Mouse (Mus musculus) CH12.LX (cell line): ENCODE results near the gene Stt3b. TPM values are rescaled to one million over a fixed set of nuclear protein-coding genes. Genes with fewer than 3 reads are reported as not detected.
A peak's percentile ranks its signal among the peaks of the same experiment; 100 is the strongest.

ENCODE experiments used
- DNase-seq: peaks from one replicate; pipeline ENCODE4 v3.0.0-alpha.2; 2013; ENCODE audit errors: extremely low read depth
- H3K27ac ChIP-seq: 2 replicates; pipeline ENCODE4 v1.5.1; 2012; ENCODE audit warnings: low read depth, mild to moderate bottlenecking, control low read depth, moderate library complexity; ENCODE audit not compliant: insufficient read depth
- H3K27me3 ChIP-seq: replicated peaks from 2 replicates; pipeline ENCODE3; 2012; ENCODE audit warnings: inconsistent platforms
- H3K36me3 ChIP-seq, 2 experiments: replicated peaks in 1 of 2; 2 replicates each; pipeline versions ENCODE3 to v1.6.1; 2012; ENCODE audit warnings: inconsistent platforms in 1 of 2, low read length in 1 of 2, mild to moderate bottlenecking in 1 of 2, mixed read lengths in 1 of 2, moderate library complexity in 1 of 2; ENCODE audit not compliant: control insufficient read depth in 1 of 2, insufficient read depth in 1 of 2
- H3K4me1 ChIP-seq, 2 experiments: 2 replicates each; pipeline ENCODE4 v1.6.1; 2012; ENCODE audit warnings: inconsistent platforms in 1 of 2, moderate library complexity in 1 of 2; ENCODE audit not compliant: insufficient read depth in 2 of 2, control insufficient read depth in 1 of 2
- H3K4me2 ChIP-seq: 2 replicates; pipeline ENCODE4 v1.6.1; 2012; ENCODE audit warnings: low read depth, mild to moderate bottlenecking, control low read depth; ENCODE audit not compliant: poor library complexity, insufficient read depth, severe bottlenecking
- H3K4me3 ChIP-seq, 3 experiments: fragments of 150-350 bp in 1 of 3; sonication (generic) in 1 of 3; replicated peaks in 1 of 3; 2 replicates each; pipeline versions ENCODE3 to v1.5.1; 2011 to 2012; ENCODE audit warnings: low read depth in 2 of 3, low read length in 2 of 3, mild to moderate bottlenecking in 2 of 3, moderate library complexity in 2 of 3, control low read depth in 1 of 3, improper control_type of control experiment in 1 of 3, inconsistent platforms in 1 of 3, mixed read lengths in 1 of 3; ENCODE audit not compliant: poor library complexity in 1 of 3
- H3K79me2 ChIP-seq: replicated peaks from 2 replicates; pipeline ENCODE4 v1.6.1; 2012; ENCODE audit warnings: mild to moderate bottlenecking, moderate library complexity; ENCODE audit not compliant: control insufficient read depth, poor library complexity, insufficient read depth, severe bottlenecking; ENCODE audit errors: extremely low read depth
- H3K9ac ChIP-seq: 2 replicates; pipeline ENCODE4 v1.6.1; 2012; ENCODE audit warnings: low read depth, mild to moderate bottlenecking, control low read depth, moderate library complexity; ENCODE audit not compliant: insufficient read depth
- H3K9me3 ChIP-seq: replicated peaks from 2 replicates; pipeline ENCODE3; 2012; ENCODE audit warnings: low read length, inconsistent platforms, mixed read lengths
- CHD1 ChIP-seq: IDR thresholded peaks from 2 replicates; pipeline ENCODE4 v1.6.1; 2012; ENCODE audit warnings: low read depth, low read length, improper control_type of control experiment, inconsistent platforms
- CTCF ChIP-seq, 2 experiments: IDR thresholded peaks in 1 of 2; conservative IDR thresholded peaks in 1 of 2; 2 replicates each; pipeline ENCODE4 v1.5.1; 2011 to 2012; ENCODE audit warnings: low read depth in 2 of 2, low read length in 2 of 2, improper control_type of control experiment in 1 of 2, inconsistent platforms in 1 of 2, mild to moderate bottlenecking in 1 of 2, moderate library complexity in 1 of 2
- ELF1 ChIP-seq: IDR thresholded peaks from 2 replicates; pipeline ENCODE4 v1.6.1; 2014; ENCODE audit warnings: low read depth, mild to moderate bottlenecking, inconsistent platforms, low read length, improper control_type of control experiment
- EP300 ChIP-seq: IDR thresholded peaks from 2 replicates; pipeline ENCODE4 v1.6.1; 2011; ENCODE audit warnings: low read length, improper control_type of control experiment
- GABPA ChIP-seq: IDR thresholded peaks from 2 replicates; pipeline ENCODE4 v1.6.1; 2012; ENCODE audit warnings: low read depth, low read length, improper control_type of control experiment, inconsistent platforms; ENCODE audit not compliant: insufficient replicate concordance
- IRF4 ChIP-seq: IDR thresholded peaks from 2 replicates; pipeline ENCODE4 v1.6.1; 2014; ENCODE audit warnings: low read depth, mild to moderate bottlenecking, inconsistent platforms, low read length, improper control_type of control experiment
- JUN ChIP-seq: IDR thresholded peaks from 2 replicates; pipeline ENCODE4 v1.6.1; 2011; ENCODE audit warnings: low read depth, mild to moderate bottlenecking, low read length, improper control_type of control experiment, moderate library complexity; ENCODE audit not compliant: insufficient read depth
- MAZ ChIP-seq: IDR thresholded peaks from 2 replicates; pipeline ENCODE4 v1.6.1; 2012; ENCODE audit warnings: low read depth, mild to moderate bottlenecking, inconsistent platforms, low read length, improper control_type of control experiment, moderate library complexity
- MXI1 ChIP-seq: IDR thresholded peaks from 2 replicates; pipeline ENCODE4 v1.6.1; 2011; ENCODE audit warnings: mild to moderate bottlenecking, low read depth, low read length, improper control_type of control experiment
- MYC ChIP-seq: IDR thresholded peaks from 2 replicates; pipeline ENCODE4 v1.6.1; 2011; ENCODE audit warnings: low read depth, mild to moderate bottlenecking, improper control_type of control experiment, low read length
- NELFE ChIP-seq: IDR thresholded peaks from 2 replicates; pipeline ENCODE4 v1.6.1; 2011; ENCODE audit warnings: low read depth, low read length, improper control_type of control experiment
- PAX5 ChIP-seq: IDR thresholded peaks from 2 replicates; pipeline ENCODE4 v1.6.1; 2012; ENCODE audit warnings: low read length, inconsistent platforms, mixed read lengths
- RCOR1 ChIP-seq: conservative IDR thresholded peaks from 2 replicates; pipeline ENCODE4 v1.6.1; 2012; ENCODE audit warnings: low read depth, mild to moderate bottlenecking, inconsistent platforms, low read length, improper control_type of control experiment
- SMC3 ChIP-seq: IDR thresholded peaks from 2 replicates; pipeline ENCODE4 v1.6.1; 2011; ENCODE audit warnings: low read depth, low read length, improper control_type of control experiment
- TBP ChIP-seq: conservative IDR thresholded peaks from 2 replicates; pipeline ENCODE4 v1.6.1; 2011; ENCODE audit warnings: low read depth, low read length, improper control_type of control experiment
- TCF12 ChIP-seq: IDR thresholded peaks from 2 replicates; pipeline ENCODE4 v1.6.1; 2014; ENCODE audit warnings: low read depth, mild to moderate bottlenecking, inconsistent platforms, low read length, improper control_type of control experiment
- UBTF ChIP-seq: IDR thresholded peaks from 2 replicates; pipeline ENCODE4 v1.6.1; 2012; ENCODE audit warnings: low read depth, mild to moderate bottlenecking, inconsistent platforms, low read length, improper control_type of control experiment, moderate library complexity
- USF1 ChIP-seq: IDR thresholded peaks from 2 replicates; pipeline ENCODE4 v1.6.1; 2014; ENCODE audit warnings: low read depth, mild to moderate bottlenecking, inconsistent platforms, low read length, improper control_type of control experiment
- dilution Hi-C: fragments of 300-500 bp; cut with MboI; formaldehyde crosslinking; loops from 2 replicates; pipeline ENCODE4 v1.14.3; 2020; ENCODE audit warnings: low sequenced_read_pairs; ENCODE audit not compliant: extremely low pct_unique_long_range_greater_than_20kb, extremely low pct_ligation_motif_present
- in situ Hi-C: fragments of 300-500 bp; cut with MboI; formaldehyde crosslinking; loops from 3 replicates; pipeline ENCODE4 v1.14.3; 2019; ENCODE audit warnings: low sequenced_read_pairs, low pct_ligation_motif_present, low pct_unique_long_range_greater_than_20kb, mixed read lengths
- polyA plus RNA-seq: library from polyadenylated mRNA; unstranded; fragments of >175 nt; gene quantifications from 2 replicates; pipeline ENCODE4 v1.2.1, GENCODE M21; 2012; ENCODE audit warnings: low read depth; ENCODE audit not compliant: insufficient read length
- total RNA-seq, 2 experiments: library from RNA; depleted of rRNA; stranded (reverse); fragments of 300-350 nt in 1 of 2; fragments of >200 nt in 1 of 2; gene quantifications; 2 replicates each; pipeline ENCODE4 v1.2.3; 2012 to 2014

Stt3b gene
- total and polyA plus RNA-seq, 3 experiments = 103 to 155 (median 118) TPM

- Histone ChIP-seq H3K4me3 (no peak overlapping the region), H3K27me3 (no peaks in the 10 kb centered on the region), H3K36me3 (peaks cover 3 to 63% of the 10 kb centered on the region in 2 experiments), H3K9me3 (no peaks in the 10 kb centered on the region), H3K4me2 (no peak overlapping the region), H3K79me2 (peaks cover 79% of the 10 kb centered on the region), H3K27ac (no peak overlapping the region), H3K9ac (no peak overlapping the region), H3K4me1 (peaks cover 6 to 66% of the 10 kb centered on the region in 2 experiments)
- no peak for DNase-seq
- TF ChIP-seq IRF4 = no peak
- 0 out of 4 replicates have a peak, but pooled peaks of 1 of the 2 experiments have one; percentile 19 for TF ChIP-seq CTCF (conservative IDR thresholded peaks at IDR 0.05 in 1 of 2, IDR thresholded peaks at IDR 0.05 in 1 of 2; ENCODE audit: low read depth in 2 of 2, low read length in 2 of 2)
- dilution Hi-C loops (no loop called here), in situ Hi-C loops (no loop called here)
Observed at GRCm38 (mm10) chr9:115293920-115294594, 16.2 kb downstream of the Stt3b start.

- in situ Hi-C loops = no loop called here
- Histone ChIP-seq H3K9ac (no peak overlapping the region), H3K4me3 (no peak overlapping the region), H3K9me3 (no peaks in the 10 kb centered on the region), H3K4me2 (no peak overlapping the region), H3K79me2 (peaks cover 81% of the 10 kb centered on the region), H3K27me3 (no peaks in the 10 kb centered on the region), H3K4me1 (peaks cover 4 to 79% of the 10 kb centered on the region in 2 experiments; a peak in 3 of 4 replicates), H3K27ac (no peak overlapping the region), H3K36me3 (peaks cover 4 to 53% of the 10 kb centered on the region in 2 experiments)
- dilution Hi-C loops = no loop called here
- no peak for TF ChIP-seq GABPA
- no peak for TF ChIP-seq TBP
- no peak for TF ChIP-seq MYC
- TF ChIP-seq RCOR1 = no peak
- TF ChIP-seq JUN = no peak
- TF ChIP-seq SMC3 = no peak
- TF ChIP-seq USF1 = no peak
- TF ChIP-seq UBTF = no peak
- TF ChIP-seq MAZ = no peak
- no peak for TF ChIP-seq PAX5
- TF ChIP-seq TCF12 = no peak
- TF ChIP-seq CHD1 = no peak
- TF ChIP-seq EP300 = no peak
- no peak for TF ChIP-seq IRF4
- no peak for TF ChIP-seq MXI1
- no peak for TF ChIP-seq ELF1
- TF ChIP-seq NELFE = no peak
- DNase-seq = no peak
Observed at GRCm38 (mm10) chr9:115287774-115288434, 22.3 kb downstream of the Stt3b start.
